Mouse (Mus musculus) adrenal gland (tissue): ENCODE measurements around the gene Ccdc182.

Experiments
- intact Hi-C: fragments of 180-260 bp; cut with DNase I; formaldehyde crosslinking; loops from one replicate; pipeline ENCODE4 v1.15.1; 2025

Gene Ccdc182

DNA sequence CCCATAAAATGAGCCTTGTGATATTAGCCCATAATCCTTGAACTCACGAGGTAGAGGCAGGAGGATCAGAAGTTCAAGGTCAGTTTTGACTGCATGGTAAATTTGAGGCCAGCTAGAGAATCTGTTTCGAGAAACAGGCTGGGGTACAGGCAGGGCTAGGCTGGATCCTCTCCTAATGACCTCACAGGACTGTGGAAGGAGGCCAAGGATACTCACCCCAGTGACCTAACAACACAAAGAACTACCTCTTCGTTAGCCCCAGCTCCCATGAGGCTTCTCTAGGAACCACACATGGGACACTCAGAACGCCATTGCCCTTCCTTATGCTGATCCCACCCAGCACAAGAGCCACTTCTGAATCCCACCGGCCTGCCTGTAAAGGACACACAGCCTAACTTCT lies 25.0 kb downstream of the Ccdc182 start:
- intact Hi-C loops: no loop called here

DNA sequence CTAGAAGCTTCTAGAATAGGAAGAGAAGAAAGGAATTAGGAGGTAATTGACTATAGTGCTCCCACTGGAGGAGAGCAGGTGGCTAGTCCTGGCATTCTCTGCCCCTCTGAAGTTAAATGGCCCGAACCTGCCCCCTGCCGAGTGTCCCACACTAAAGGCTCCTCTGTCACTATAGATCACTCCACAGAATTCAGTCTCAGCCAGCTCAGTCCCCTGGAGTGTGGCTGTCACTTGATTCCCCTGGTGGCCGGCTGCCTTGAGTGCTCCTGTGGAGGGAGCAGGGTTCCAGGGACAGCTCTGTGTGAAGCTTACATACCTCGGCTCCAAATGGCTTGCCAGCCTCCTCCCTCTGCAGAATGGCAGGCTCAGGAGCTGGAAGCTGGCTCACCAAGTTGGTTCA lies 33.2 kb downstream of the Ccdc182 start:
- intact Hi-C loops: no loop called here

DNA sequence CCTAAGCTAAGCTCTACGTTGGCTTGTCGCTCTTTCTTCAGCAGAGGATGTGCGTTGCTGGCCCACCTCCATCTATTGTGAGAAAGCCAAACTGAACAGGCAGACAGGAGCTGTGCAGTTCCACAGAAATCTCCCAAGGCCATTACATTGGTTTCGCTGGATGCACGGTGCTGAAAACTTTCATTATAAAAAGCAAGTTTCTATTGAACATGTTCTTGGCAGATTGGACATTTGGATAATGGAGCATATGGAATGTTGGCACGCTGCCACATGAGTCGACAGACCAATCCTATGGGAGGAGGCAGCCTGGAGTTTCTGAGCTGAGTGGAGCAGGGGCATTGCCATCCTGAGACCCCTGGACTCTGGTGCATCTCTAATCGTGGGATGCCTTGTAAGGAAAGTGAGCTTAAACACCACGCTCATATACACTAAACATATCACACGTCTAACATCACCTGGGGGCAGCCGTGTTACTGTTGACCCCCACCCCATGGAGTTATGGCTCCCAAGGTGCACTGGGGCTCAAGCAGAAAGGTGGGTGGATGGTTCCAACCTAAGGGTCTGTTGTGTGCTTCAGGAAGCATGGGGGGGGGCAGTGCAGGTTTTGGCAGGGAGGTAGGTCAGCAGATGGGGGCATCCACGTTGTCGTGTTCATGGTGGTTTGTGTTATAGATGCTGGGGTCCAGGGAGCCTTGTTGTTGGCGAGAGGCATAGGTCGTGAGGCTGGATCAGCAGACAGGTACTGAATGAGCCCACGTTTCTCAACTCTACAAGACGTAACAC lies 35.1 kb downstream of the Ccdc182 start:
- intact Hi-C loops: no loop called here

DNA sequence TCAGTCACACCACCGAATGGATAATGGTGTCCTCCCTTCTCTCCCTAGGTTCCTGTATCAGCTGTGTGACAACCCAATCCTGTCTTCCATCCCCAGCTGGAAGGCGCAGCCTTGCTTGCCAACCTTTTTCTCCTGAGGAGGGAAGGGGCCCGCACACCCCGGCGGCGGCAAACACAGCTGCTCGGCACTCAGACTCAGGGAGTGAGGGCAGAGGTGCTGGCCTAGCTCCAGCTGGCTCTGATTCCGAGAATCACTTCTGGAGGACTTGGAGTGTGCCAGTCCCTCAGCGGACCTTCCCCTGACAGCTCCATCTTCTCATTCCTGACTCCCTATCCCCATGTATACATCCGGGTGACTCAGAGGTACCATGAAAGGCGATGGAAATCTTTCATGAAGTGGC lies 36.9 kb downstream of the Ccdc182 start:
- intact Hi-C loops: no loop called here

DNA sequence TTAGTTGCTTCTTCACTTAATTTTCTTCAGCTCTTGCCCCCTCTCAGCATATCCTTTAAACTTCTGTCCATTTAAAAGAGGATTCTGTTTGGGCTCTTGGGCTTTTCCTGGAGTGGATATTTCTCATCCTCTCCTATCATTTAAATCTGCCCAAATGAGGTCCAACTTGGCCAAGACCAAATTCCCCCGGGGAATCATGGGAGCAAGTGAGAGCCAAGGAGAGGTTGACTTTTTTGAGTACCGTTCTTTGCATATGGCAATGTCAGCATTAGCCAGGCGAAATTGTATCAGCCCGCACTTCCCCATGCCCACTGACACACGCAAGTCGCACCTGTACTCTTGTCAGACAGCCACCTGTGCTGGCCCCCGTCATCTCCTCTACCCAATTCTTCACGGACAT lies 37.9 kb downstream of the Ccdc182 start:
- intact Hi-C loops: no loop called here

DNA sequence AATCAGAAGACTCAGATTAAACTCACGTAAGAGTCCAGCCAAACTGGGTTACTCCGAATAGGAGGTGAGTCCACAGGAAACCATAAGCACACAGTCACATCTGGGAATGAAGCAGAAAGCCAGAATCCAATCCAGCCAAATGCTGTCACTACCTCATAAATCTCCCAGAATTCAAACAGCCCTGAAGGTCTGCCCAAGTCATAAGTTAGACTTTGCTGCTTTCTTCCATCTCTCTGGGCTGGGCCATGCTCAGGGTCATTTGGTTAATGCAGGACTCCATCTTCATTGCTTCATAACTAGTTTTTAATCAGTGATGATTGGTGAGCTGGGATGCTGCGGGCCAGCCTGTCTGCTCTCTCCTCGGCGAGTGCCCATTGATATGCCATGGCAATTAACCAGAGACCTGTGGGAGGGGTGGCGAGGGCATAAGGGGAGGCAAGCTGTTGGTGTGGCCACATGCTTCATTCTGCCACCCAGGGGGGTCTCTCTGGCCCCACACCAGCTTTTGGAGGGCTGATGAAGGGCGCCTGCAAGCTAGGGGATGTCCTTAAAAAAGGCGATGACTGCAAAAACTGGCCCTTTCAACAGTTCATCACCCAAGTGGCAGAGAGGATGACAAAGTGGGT lies 38.6 kb downstream of the Ccdc182 start:
- intact Hi-C loops: no loop called here

DNA sequence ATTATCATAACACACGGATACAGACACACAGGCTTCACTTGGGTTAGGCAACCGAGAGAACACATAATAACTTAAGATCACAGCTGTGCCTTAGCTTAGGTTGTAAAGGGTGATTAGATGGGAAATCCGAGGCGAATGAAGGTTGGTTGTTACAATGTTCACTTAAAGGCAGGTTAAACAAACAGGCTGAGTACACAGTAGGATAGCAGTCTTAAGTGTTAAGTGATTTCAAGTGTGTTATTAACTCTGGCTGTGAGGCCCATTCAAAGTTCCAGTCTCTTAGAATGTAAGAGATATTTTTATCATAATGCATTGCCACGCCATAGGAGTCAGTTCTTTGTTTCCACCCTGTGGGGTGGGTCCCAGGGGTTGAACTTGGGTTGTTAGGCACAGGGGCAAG lies 41.0 kb downstream of the Ccdc182 start:
- intact Hi-C loops: no loop called here

DNA sequence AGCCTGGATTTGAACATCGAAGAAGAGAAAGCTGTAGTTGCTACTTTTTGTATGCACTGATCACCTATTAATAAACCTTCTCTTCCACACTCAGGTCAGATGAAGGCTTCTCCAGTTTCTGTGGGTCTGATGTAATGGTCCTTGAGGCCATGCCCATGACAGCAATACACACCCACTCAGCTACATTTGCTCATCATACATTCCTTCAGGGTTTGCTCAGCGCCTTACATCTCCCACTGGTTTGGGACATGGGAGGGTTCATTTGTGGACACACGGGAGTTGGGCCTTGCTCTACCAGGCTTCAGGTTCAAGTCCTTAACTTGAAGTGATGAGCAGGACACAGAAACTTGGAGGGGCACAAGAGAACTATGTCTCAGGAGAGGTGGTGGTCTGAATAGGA lies 44.1 kb downstream of the Ccdc182 start:
- intact Hi-C loops: no loop called here
